Mouse (Mus musculus) gastrocnemius, adult 2 months (tissue): ENCODE data around the gene Idh3b. TPM values are rescaled to one million over a fixed set of nuclear protein-coding genes. Genes with fewer than 3 reads are reported as not detected.

Source experiments
- DNase-seq: peaks from one replicate; pipeline ENCODE4 v3.0.0; 2022
- H3K27ac ChIP-seq: fragments of 200-600 bp; 2 replicates; pipeline ENCODE4 v1.8.1; 2022; ENCODE audit warnings: mild to moderate bottlenecking
- H3K4me3 ChIP-seq: fragments of 200-600 bp; 2 replicates; pipeline ENCODE4 v1.8.1; 2022; ENCODE audit warnings: mild to moderate bottlenecking, moderate library complexity
- CTCF ChIP-seq: fragments of 200-600 bp; IDR thresholded peaks from 2 replicates; pipeline ENCODE4 v1.8.1; 2022; ENCODE audit warnings: antibody characterized with exemption, mild to moderate bottlenecking, moderate library complexity
- intact Hi-C: fragments of 180-260 bp; cut with DNase I; formaldehyde crosslinking; loops from one replicate; pipeline ENCODE4 v1.15.1; 2025
- long read RNA-seq, 2 experiments: library from polyadenylated mRNA; stranded (forward); transcript quantifications; one replicate each; pipeline ENCODE4 v2.0.0; 2021
- total RNA-seq, 2 experiments: library from RNA; stranded (reverse); gene quantifications; 2 replicates each; pipeline ENCODE4 v1.2.3; 2021

Idh3b gene
- 100 to 1,000 TPM; 416 to 563 TPM for total RNA-seq
- long read RNA-seq, experiment 1, transcript Idh3b-201 (12 exons, 1,616 nt), result major isoform, 5 of 713 reads
- long read RNA-seq, experiment 1, partial matches to known transcripts, result 43 of 713 reads
- long read RNA-seq, experiment 1, other reads (novel, unspliced or antisense), result 665 of 713 reads
- long read RNA-seq, experiment 2, transcript Idh3b-201 (12 exons, 1,616 nt), result major isoform, 11 of 736 reads
- long read RNA-seq, experiment 2, partial matches to known transcripts, result 62 of 736 reads
- long read RNA-seq, experiment 2, other reads (novel, unspliced or antisense), result 663 of 736 reads

- DNase-seq, result peak; percentile 94
- TF ChIP-seq CTCF, result no peak
- intact Hi-C loops, result loop anchor here (1.0 to 2.0 kb wide), 2 partner anchors 10 to 105 kb away; partner anchors contain the start of genes Nop56 and Snrpb
- Histone ChIP-seq H3K4me3 (peak within 1 kb of the TSS; percentile 85), H3K27ac (peak within 1 kb of the TSS; percentile 99)
Measured at GRCm38 (mm10) chr2:130283854-130284654, at the start of gene Idh3b. Gene Idh3b (minus strand): TSS chr2:130284547.

GRCm38 (mm10) chr2:130329502-130329901 is 45.2 kb upstream of the Idh3b start:
- H3K27ac ChIP-seq, result no peak overlapping the region
- no peak for DNase-seq
- no peak overlapping the region for H3K4me3 ChIP-seq
- intact Hi-C loops, result no loop called here
- no peak for TF ChIP-seq CTCF

- DNase-seq, result no peak
- no peak for TF ChIP-seq CTCF
- intact Hi-C loops, result no loop called here
- H3K27ac ChIP-seq, result no peak overlapping the region
- H3K4me3 ChIP-seq, result no peak overlapping the region
Measured at GRCm38 (mm10) chr2:130327057-130327456, 42.7 kb upstream of the Idh3b start.

GRCm38 (mm10) chr2:130303014-130303413 is 18.7 kb upstream of the Idh3b start:
- intact Hi-C loops, result no loop called here
- Histone ChIP-seq H3K4me3 (no peak overlapping the region), H3K27ac (no peak overlapping the region)
- no peak for TF ChIP-seq CTCF
- DNase-seq, result no peak

GRCm38 (mm10) chr2:130297580-130297979 is 13.2 kb upstream of the Idh3b start:
- H3K27ac ChIP-seq, result no peak overlapping the region
- no peak overlapping the region for H3K4me3 ChIP-seq
- no peak for DNase-seq
- no peak for TF ChIP-seq CTCF
- intact Hi-C loops, result no loop called here

GRCm38 (mm10) chr2:130296134-130296745 is 11.9 kb upstream of the Idh3b start:
- TF ChIP-seq CTCF, result no peak
- Histone ChIP-seq H3K27ac (no peak overlapping the region), H3K4me3 (peak overlapping the region; percentile 81)
- DNase-seq, result no peak
- intact Hi-C loops, result no loop called here

GRCm38 (mm10) chr2:130295331-130296133 is 11.2 kb upstream of the Idh3b start:
- H3K27ac ChIP-seq, result peak overlapping the region; percentile 16; the same call in 1 of the 2 replicates
- H3K4me3 ChIP-seq, result peak overlapping the region; percentile 81
- TF ChIP-seq CTCF, result peak; percentile 23; the same call in 1 of the 2 replicates
- peak; percentile 55 for DNase-seq
- intact Hi-C loops, result no loop called here

- H3K4me3 ChIP-seq, result peak within 1 kb of the TSS; percentile 81
- intact Hi-C loops, result loop anchor here (5.0 kb wide), 1 partner anchor 67 kb away; no protein-coding TSS in a partner anchor
- DNase-seq, result peak; percentile 74
- no peak for TF ChIP-seq CTCF
- peak within 1 kb of the TSS; percentile 58 for H3K27ac ChIP-seq
Measured at GRCm38 (mm10) chr2:130294936-130295277, 10.6 kb upstream of the Idh3b start, which contains the start of gene Ebf4. Gene Ebf4 (plus strand): TSS chr2:130295169.

GRCm38 (mm10) chr2:130294218-130294935 is 10.0 kb upstream of the Idh3b start:
- peak overlapping the region; percentile 58 for H3K27ac ChIP-seq
- intact Hi-C loops, result loop anchor here (5.0 kb wide), 1 partner anchor 68 kb away; no protein-coding TSS in a partner anchor

GRCm38 (mm10) chr2:130293486-130293885 is 9.1 kb upstream of the Idh3b start:
- H3K4me3 ChIP-seq, result peak overlapping the region; percentile 2; the same call in 1 of the 2 replicates
- H3K27ac ChIP-seq, result no peak overlapping the region
- intact Hi-C loops, result loop anchor here (5.0 kb wide), 1 partner anchor 69 kb away; no protein-coding TSS in a partner anchor
- no peak for DNase-seq
- TF ChIP-seq CTCF, result no peak

More at GRCm38 (mm10) chr2:130294218-130294935, 10.0 kb upstream of the Idh3b start:
- DNase-seq, result no peak
- H3K4me3 ChIP-seq, result peak overlapping the region; percentile 81
- no peak for TF ChIP-seq CTCF

- no peak for DNase-seq
- no peak for TF ChIP-seq CTCF
- intact Hi-C loops, result loop anchor here (5.0 kb wide), 1 partner anchor 69 kb away; no protein-coding TSS in a partner anchor
- Histone ChIP-seq H3K27ac (no peak overlapping the region), H3K4me3 (no peak overlapping the region)
Measured at GRCm38 (mm10) chr2:130293009-130293408, 8.7 kb upstream of the Idh3b start.
